7 mouse cellular contexts compared by ENCODE assay signal in the genomic region with DNA sequence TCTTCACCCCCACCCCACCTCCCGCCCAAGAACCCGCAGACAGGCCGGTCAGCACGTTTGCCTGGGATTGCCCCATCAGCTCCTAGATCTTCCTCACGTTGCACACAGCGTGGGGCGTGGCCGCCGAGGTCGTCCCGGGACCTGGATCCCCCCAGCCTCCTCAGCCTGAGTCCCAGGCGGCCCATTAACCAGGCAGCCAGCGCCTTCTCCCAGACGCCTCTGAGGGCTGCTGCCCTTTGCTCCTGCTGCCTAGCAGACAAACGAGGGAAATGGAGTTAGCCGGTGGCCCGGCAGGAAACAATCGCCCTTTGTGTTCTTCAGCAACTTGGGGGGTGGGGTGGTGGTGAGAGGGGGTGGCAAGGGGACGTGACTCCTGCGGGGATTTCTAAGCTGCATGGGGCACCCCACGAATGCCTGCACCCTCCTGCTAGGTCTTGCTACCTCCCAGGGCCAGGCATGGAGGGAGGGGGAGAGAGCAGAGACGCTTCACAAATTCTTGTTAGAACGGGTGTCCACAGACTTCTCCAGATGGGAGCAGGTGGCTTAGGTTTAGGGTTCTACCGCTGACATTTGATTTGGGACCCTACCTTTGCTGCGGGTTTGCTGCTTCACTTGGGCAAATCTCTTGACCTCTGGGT. TPM values are rescaled to one million over a fixed set of nuclear protein-coding genes. Genes with fewer than 3 reads are reported as not detected.
DNase-seq lines count a peak whose midpoint lies in the region; ATAC-seq and TF ChIP-seq lines count a peak whose summit lies in the region.

No protein-coding gene starts in this region.

- intact Hi-C loops in heart, postnatal 14 days (cut with DNase I) = no loop called here

- no peak for TF ChIP-seq CTCF in G1E (IDR thresholded peaks at IDR 0.05; ENCODE audit: low read depth, low read length)

- H3K4me1 ChIP-seq in G1E (ENCODE audit: insufficient read depth, low read depth, low read length) = peaks cover 61% of the 10 kb centered on the region
- peaks cover 73% of the 10 kb centered on the region for H3K4me1 ChIP-seq in embryonic facial prominence, embryonic 10.5 days
- peaks cover 27% of the 10 kb centered on the region for H3K4me1 ChIP-seq in midbrain, embryonic 15.5 days

- peak overlapping the region; percentile 61; the same call in 1 of the 2 replicates for H3K4me3 ChIP-seq in G1E (ENCODE audit: low read depth, low read length)
- H3K4me3 ChIP-seq in embryonic facial prominence, embryonic 10.5 days = peak overlapping the region; percentile 43
- H3K4me3 ChIP-seq in midbrain, embryonic 15.5 days = no peak overlapping the region

- no peaks in the 10 kb centered on the region for H3K9me3 ChIP-seq in G1E (replicated peaks)
- H3K9me3 ChIP-seq in embryonic facial prominence, embryonic 10.5 days = no peaks in the 10 kb centered on the region
- no peaks in the 10 kb centered on the region for H3K9me3 ChIP-seq in midbrain, embryonic 15.5 days

- WGBS in embryonic facial prominence, embryonic 10.5 days = 2% methylated on average over 25 of the region's 25 CpGs
- WGBS in midbrain, embryonic 15.5 days = 4% methylated on average over 24 of the region's 25 CpGs

- DNase-seq in G1E (ENCODE audit: low spot score) (no peak), adipocyte (ENCODE audit: low spot score) (no peak)
- DNase-seq in embryonic facial prominence, embryonic 10.5 days (ENCODE audit: low spot score) = peak; percentile 74
- peak; percentile 59 to 69 for DNase-seq in heart, postnatal 14 days
- DNase-seq in kidney, postnatal 36 days = peak; percentile 72 to 76
- DNase-seq in cerebellum, adult 11-12 months = no peak

- H3K36me3 ChIP-seq in G1E (replicated peaks) = no peaks in the 10 kb centered on the region
- H3K36me3 ChIP-seq in embryonic facial prominence, embryonic 10.5 days (replicated peaks) = no peaks in the 10 kb centered on the region
- H3K36me3 ChIP-seq in midbrain, embryonic 15.5 days (replicated peaks) = no peaks in the 10 kb centered on the region

- no peak overlapping the region for H3K9ac ChIP-seq in midbrain, embryonic 15.5 days

- H3K27me3 ChIP-seq in G1E (ENCODE audit: insufficient read depth, low read length) = no peaks in the 10 kb centered on the region; the same call in 1 of the 2 replicates
- H3K27me3 ChIP-seq in embryonic facial prominence, embryonic 10.5 days (replicated peaks; ENCODE audit: low read depth, poor library complexity, severe bottlenecking) = peaks cover 16% of the 10 kb centered on the region; the same call in 1 of the 2 replicates
- no peaks in the 10 kb centered on the region for H3K27me3 ChIP-seq in midbrain, embryonic 15.5 days (replicated peaks)

- no peak for ATAC-seq in G1E (ENCODE audit: extremely low read depth, insufficient number of reproducible peaks, low FRiP score, poor library complexity, severe bottlenecking)
- no peak for ATAC-seq in midbrain, embryonic 15.5 days (replicated peaks)

- H3K4me2 ChIP-seq in midbrain, embryonic 15.5 days = peak overlapping the region; percentile 36

- peak overlapping the region; percentile 87 for H3K27ac ChIP-seq in embryonic facial prominence, embryonic 10.5 days (replicated peaks)
- no peak overlapping the region for H3K27ac ChIP-seq in midbrain, embryonic 15.5 days

RNA-seq across cellular contexts. Expression of a gene that starts 32.3 kb away (rescaled TPM):
- total RNA-seq in G1E (2014; fragmentation: Nextera tagmentation) (18.7 and 20.5 TPM in 2 replicates), G1E (2017) (8.9 and 10.4 TPM in 2 replicates)
- 28.1 and 28.5 TPM in 2 replicates for polyA plus RNA-seq in G1E (2012)
- polyA plus RNA-seq in embryonic facial prominence, embryonic 10.5 days (2016; fragmentation: Nextera tagmentation; extraction: Ambion mirVana) = 27.0 TPM in 2 replicates
- total RNA-seq in heart, postnatal 14 days (2021) = 10 to 100 TPM; 34.7 to 35.7 TPM
- 18.0 TPM in 2 replicates for polyA plus RNA-seq in midbrain, embryonic 15.5 days (2015; fragmentation: Nextera tagmentation; extraction: Ambion mirVana)

RNA-seq across cellular contexts. Expression of a gene that starts 40.0 kb away (rescaled TPM):
- total RNA-seq in G1E (2014; fragmentation: Nextera tagmentation) = 21.6 and 27.7 TPM in 2 replicates
- total RNA-seq in G1E (2017) = 9.9 TPM in 2 replicates
- 21.8 and 28.5 TPM in 2 replicates for polyA plus RNA-seq in G1E (2012)
- polyA plus RNA-seq in embryonic facial prominence, embryonic 10.5 days (2016; fragmentation: Nextera tagmentation; extraction: Ambion mirVana) = 35.9 and 42.0 TPM in 2 replicates
- 100 to 1,000 TPM; 188 to 191 TPM for total RNA-seq in heart, postnatal 14 days (2021)
- polyA plus RNA-seq in midbrain, embryonic 15.5 days (2015; fragmentation: Nextera tagmentation; extraction: Ambion mirVana) = 52.6 and 59.4 TPM in 2 replicates

Comparison
In these comparisons a context has a peak if more than half of its experiments do, and no peak if none do; other contexts are left out.
1. DNase-seq: peak in embryonic facial prominence, embryonic 10.5 days (single experiment), heart, postnatal 14 days (2 of 2) and kidney, postnatal 36 days (2 of 2); none in G1E (single experiment), adipocyte (single experiment) and cerebellum, adult 11-12 months (single experiment).